Mouse (Mus musculus) spleen, adult 2 months (tissue): ENCODE measurements around the gene Zbtb12. TPM values are rescaled to one million over a fixed set of nuclear protein-coding genes. Genes with fewer than 3 reads are reported as not detected.
"Not testable (repeated sequence)": the region's sequence is repeated elsewhere in the genome, so short reads cannot be mapped to it uniquely, and the experiment has no call there.

Experiments used
- DNase-seq, 2 experiments: peaks; one replicate each; pipeline versions ENCODE4 v3.0.0 to v3.0.0-alpha.2; 2012 to 2021; ENCODE audit warnings: low spot score in 2 of 2, low read depth in 1 of 2
- H3K27ac ChIP-seq: fragments of 200-500 bp; 2 replicates; pipeline ENCODE4 v1.5.1; 2012; ENCODE audit warnings: low read length, inconsistent platforms; ENCODE audit not compliant: insufficient read depth
- H3K27me3 ChIP-seq: fragments of 200-500 bp; 2 replicates; pipeline ENCODE4 v1.6.1; 2012; ENCODE audit warnings: mild to moderate bottlenecking, moderate library complexity, low read length, inconsistent platforms; ENCODE audit not compliant: control insufficient read depth, insufficient read depth
- H3K36me3 ChIP-seq: fragments of 200-500 bp; 2 replicates; pipeline ENCODE4 v1.6.1; 2012; ENCODE audit warnings: mild to moderate bottlenecking, low read length, inconsistent platforms; ENCODE audit not compliant: control insufficient read depth, insufficient read depth
- H3K4me1 ChIP-seq: fragments of 200-500 bp; 2 replicates; pipeline ENCODE4 v1.6.1; 2011; ENCODE audit warnings: inconsistent platforms; ENCODE audit not compliant: control insufficient read depth, insufficient read depth, insufficient read length
- H3K4me3 ChIP-seq: fragments of 200-500 bp; 2 replicates; pipeline ENCODE4 v1.5.1; 2011; ENCODE audit warnings: mild to moderate bottlenecking, inconsistent platforms; ENCODE audit not compliant: insufficient read depth, insufficient read length; ENCODE audit errors: extremely low read depth
- CTCF ChIP-seq: fragments of 200-500 bp; IDR thresholded peaks from 2 replicates; pipeline ENCODE4 v1.5.1; 2011; ENCODE audit warnings: mild to moderate bottlenecking, inconsistent platforms; ENCODE audit not compliant: insufficient read depth, insufficient read length, insufficient replicate concordance; ENCODE audit errors: extremely low read depth
- POLR2A ChIP-seq: fragments of 200-500 bp; IDR thresholded peaks from 2 replicates; pipeline ENCODE4 v1.6.1; 2011; ENCODE audit warnings: low read depth, low read length, inconsistent platforms
- WGBS: fragments of 180-500 bp; shearing (Covaris S2); methylation state at CpG from one replicate; pipeline ENCODE4 v1.1.7; 2018; 5-methylcytosine and 5-hydroxymethylcytosine counted together
- polyA plus RNA-seq: library from polyadenylated mRNA; depleted of rRNA; stranded (reverse); fragments of >200 nt; gene quantifications from 2 replicates; pipeline ENCODE4 v1.2.3, GENCODE M21; 2012

Gene Zbtb12
- polyA plus RNA-seq, 1 experiment: 12.0 TPM

DNA sequence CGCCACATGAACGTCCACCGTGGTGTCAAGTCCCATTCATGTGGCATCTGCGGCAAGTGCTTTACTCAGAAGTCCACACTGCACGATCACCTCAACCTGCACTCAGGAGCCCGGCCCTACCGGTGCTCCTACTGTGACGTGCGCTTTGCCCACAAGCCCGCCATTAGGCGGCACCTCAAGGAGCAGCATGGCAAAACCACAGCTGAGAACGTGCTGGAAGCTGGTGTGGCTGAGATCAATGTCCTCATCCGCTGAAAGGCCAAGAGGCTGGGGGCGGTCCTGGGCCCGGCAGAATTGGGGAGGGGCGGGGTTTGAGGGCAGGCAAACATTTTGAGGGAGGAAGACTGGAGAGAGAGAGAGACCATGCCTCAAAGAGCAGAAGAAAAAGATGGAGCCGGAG lies 17.1 kb downstream of the Zbtb12 start:
- DNase-seq: peak in 1 of 2 experiments; percentile 33
- no peak overlapping the region for H3K27ac ChIP-seq
- peaks cover 5% of the 10 kb centered on the region; the same call in 1 of the 2 replicates for H3K4me1 ChIP-seq
- TF ChIP-seq POLR2A (no peak), CTCF (no peak)
- H3K27me3 ChIP-seq: no peaks in the 10 kb centered on the region
- H3K36me3 ChIP-seq: 0 out of 2 replicates have a peak, but pooled peaks cover 1% of the 10 kb centered on the region
- 57% methylated on average over 17 of the region's 17 CpGs for WGBS
- H3K4me3 ChIP-seq: no peak overlapping the region

DNA sequence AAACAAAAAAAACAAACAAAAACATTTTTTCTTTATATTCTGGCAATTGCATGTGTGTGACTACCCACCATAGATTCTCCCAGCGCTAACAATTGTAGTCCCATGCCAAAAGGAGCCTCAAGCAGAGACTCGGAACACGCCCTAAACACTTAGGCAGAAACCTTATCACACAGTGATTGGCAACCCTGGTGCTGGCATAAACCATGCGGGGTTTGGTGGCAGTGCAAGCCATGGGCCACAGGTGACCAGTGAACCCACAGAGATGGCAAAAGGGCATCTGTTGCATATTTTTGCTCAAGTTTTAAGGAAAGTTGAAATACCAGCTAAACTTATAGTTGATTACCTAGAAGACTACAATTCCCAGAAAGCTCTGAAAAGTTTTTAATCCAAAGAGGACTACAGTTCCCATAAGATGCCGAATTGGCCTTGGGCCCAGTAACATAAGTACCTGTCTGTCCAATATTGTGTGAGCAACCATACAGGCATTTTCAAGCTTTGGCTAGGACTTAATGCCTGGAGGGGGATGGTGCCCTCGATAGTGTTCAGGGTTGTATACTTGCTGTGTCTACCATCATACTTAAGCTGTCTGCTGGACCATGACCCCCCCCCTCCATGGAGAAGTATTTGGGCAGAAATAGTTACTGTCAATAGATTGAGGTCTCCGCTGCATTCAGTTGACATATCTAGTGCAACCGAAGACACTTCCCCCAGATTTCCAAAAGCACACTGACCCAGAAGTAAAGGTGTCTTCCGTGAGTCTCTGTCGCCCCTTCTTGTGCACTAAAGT lies 18.3 kb downstream of the Zbtb12 start:
- H3K36me3 ChIP-seq: 0 out of 2 replicates have a peak, but pooled peaks cover 2% of the 10 kb centered on the region
- H3K4me1 ChIP-seq: peaks cover 5% of the 10 kb centered on the region; the same call in 1 of the 2 replicates
- H3K27me3 ChIP-seq: no peaks in the 10 kb centered on the region
- DNase-seq: no peak
- H3K4me3 ChIP-seq: peak overlapping the region; percentile 82
- TF ChIP-seq CTCF (no peak), POLR2A (no peak)
- H3K27ac ChIP-seq: peak overlapping the region; percentile 92
- 23% methylated on average over 10 of the region's 10 CpGs for WGBS

DNA sequence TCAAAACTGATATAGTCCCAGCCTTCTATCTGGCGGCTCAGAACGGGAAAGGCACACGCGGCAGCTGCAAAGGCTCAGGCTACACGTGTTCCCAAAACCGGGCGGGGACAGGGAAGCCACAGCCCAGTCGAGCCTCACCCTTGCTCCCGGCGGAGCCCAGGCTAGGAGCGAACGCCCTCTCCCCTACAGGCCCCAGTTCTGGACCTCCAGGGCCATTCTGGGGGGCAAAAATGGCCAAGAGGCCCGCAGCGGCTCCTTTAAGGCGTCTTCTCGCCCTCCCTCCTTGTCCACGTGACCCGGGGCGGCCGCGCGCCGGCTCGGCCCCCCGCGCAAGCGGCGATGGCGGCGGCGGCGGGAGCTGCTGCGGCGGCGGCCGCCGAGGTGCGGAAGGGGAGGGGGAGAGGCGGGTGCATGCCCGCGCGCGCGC lies 18.9 kb downstream of the Zbtb12 start, which contains the start of the genes C2 and Ehmt2:
Gene C2 (minus strand): TSS at position 106 of the 427 bp plus-strand sequence.
Gene Ehmt2 (plus strand): TSS at position 310 of the 427 bp plus-strand sequence.
- 2% methylated on average over 33 of the region's 44 CpGs for WGBS
- Histone ChIP-seq H3K27ac (peak within 1 kb of the TSS; percentile 92), H3K27me3 (no peaks in the 10 kb centered on the region), H3K4me3 (peak within 1 kb of the TSS; percentile 82), H3K36me3 (peaks cover 7% of the 10 kb centered on the region), H3K4me1 (peaks cover 5% of the 10 kb centered on the region; the same call in 1 of the 2 replicates)
- TF ChIP-seq POLR2A (no peak), CTCF (no peak)
- peak; percentile 28 to 79 for DNase-seq

DNA sequence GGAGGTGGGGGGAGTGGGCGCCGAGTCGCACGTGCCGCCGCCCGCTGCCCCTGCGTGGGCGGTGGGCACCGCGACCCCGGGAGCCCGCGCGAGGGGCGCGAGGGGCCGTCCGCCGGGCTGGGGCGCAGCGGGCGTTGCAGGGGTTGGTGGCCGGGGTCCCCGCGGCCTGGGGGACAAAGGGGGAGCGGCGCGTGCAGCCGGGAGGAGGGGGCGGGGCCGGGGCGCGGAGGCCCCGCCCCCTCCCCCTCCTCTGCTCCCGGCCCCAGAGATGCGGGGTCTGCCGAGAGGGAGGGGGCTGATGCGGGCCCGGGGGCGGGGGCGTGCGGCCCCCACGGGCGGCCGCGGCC lies 19.4 kb downstream of the Zbtb12 start:
- H3K27me3 ChIP-seq: no peaks in the 10 kb centered on the region
- H3K27ac ChIP-seq: peak overlapping the region; percentile 92; the same call in 1 of the 2 replicates
- peaks cover 9% of the 10 kb centered on the region for H3K36me3 ChIP-seq
- no peak for DNase-seq
- TF ChIP-seq CTCF (no peak), POLR2A (no peak)
- peaks cover 5% of the 10 kb centered on the region; the same call in 1 of the 2 replicates for H3K4me1 ChIP-seq
- H3K4me3 ChIP-seq: peak overlapping the region; percentile 82
- 0% methylated on average over 4 of the region's 47 CpGs for WGBS

DNA sequence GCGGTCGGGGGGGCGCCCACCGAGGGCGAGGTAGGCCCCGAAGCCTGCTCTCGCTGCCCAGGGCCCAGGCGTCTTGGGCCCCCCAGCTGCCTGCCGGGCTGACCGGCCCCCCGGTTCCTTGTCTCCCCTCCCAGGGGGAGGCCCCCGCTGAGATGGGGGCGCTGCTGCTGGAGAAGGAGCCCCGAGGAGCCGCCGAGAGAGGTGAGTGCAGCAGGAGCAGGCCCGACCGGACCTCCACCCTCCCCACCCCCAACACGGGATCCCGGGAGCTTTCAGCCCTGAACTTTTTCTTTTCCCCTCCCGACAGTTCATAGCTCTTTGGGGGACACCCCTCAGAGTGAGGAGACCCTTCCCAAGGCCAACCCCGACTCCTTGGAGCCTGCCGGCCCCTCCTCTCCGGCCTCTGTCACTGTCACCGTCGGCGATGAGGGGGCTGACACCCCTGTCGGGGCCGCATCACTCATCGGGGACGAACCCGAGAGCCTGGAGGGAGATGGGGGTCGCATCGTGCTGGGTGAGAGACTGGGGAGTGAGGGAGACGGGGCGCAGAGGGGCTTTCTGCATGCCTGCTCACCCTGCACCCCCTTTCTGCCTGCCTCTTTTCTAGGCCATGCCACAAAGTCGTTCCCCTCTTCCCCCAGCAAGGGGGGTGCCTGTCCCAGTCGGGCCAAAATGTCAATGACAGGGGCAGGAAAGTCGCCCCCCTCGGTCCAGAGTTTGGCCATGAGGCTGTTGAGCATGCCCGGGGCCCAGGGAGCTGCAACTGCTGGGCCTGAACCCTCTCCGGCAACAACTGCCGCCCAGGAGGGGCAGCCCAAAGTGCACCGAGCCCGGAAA lies 20.0 kb downstream of the Zbtb12 start:
- DNase-seq: peak in 1 of 2 experiments; percentile 34
- no peak for TF ChIP-seq POLR2A
- Histone ChIP-seq H3K36me3 (peaks cover 11% of the 10 kb centered on the region), H3K4me1 (peaks cover 5% of the 10 kb centered on the region; the same call in 1 of the 2 replicates), H3K27ac (peak overlapping the region; percentile 87), H3K4me3 (peak overlapping the region; percentile 82), H3K27me3 (no peaks in the 10 kb centered on the region)
- WGBS: 1% methylated on average over 35 of the region's 45 CpGs

DNA sequence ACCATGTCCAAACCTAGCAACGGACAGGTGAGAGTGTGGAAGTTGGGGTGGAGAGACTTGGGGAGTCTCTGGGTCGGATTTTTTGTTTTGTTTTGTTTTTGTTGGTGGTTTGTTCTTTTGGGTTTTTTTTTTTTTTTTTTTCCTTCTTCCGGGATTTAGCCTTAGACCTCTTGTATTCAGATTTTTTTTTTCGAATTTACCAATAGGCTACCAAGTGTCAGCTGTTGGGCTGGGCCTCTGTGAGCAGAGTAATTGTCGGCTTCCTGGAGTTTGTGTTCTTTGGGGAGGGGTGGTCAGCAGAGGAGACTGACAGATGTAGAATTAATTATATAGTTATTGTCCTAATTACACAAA lies 20.6 kb downstream of the Zbtb12 start:
- WGBS: 1% methylated on average over 5 of the region's 5 CpGs
- TF ChIP-seq CTCF: no peak
- TF ChIP-seq POLR2A: no peak
- Histone ChIP-seq H3K27me3 (no peaks in the 10 kb centered on the region), H3K36me3 (peaks cover 12% of the 10 kb centered on the region), H3K4me1 (peaks cover 5% of the 10 kb centered on the region; the same call in 1 of the 2 replicates), H3K4me3 (peak overlapping the region; percentile 82), H3K27ac (peak overlapping the region; percentile 87)
- DNase-seq: no peak

DNA sequence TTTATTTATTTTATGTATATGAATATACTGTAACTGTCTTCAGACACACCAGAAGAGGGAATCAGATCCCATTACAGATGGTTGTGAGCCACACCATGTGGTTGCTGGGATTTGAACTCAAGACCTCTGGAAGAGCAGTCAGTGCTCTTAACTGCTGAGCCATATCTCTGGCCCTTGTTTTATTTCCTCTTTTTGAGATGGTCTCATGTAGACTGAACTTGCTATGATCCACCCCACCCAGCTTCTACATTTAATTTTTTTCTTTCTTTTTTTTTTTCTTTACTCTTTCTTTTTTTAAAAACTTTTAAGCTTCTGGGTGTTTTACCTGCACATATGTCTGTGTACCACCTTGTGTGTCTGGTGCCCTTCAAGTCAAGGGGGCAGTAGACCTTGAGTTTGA lies 21.5 kb downstream of the Zbtb12 start:
- not testable (repeated sequence) for H3K4me1 ChIP-seq, DNase-seq, H3K27me3 ChIP-seq, H3K4me3 ChIP-seq
- 0 out of 2 replicates have a peak overlapping the region, but pooled peaks have one; percentile 17 for H3K27ac ChIP-seq
- peaks cover 20% of the 10 kb centered on the region for H3K36me3 ChIP-seq

DNA sequence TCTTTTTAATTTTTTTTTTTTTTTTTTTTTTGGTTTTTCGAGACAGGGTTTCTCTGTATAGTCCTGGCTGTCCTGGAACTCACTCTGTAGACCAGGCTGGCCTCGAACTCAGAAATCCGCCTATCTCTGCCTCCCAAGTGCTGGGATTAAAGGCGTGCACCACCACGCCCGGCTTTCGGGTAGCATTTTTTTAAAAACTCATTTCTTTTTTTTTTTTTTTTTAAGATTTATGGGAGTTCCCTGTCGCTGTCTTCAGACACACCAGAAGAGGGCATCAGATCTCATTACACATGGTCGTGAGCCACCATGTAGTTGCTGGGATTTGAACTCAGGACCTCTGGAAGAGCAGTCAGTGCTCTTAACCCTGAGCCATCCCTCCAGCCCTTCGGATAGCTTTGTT lies 22.7 kb downstream of the Zbtb12 start:
- DNase-seq, H3K4me3 ChIP-seq, H3K4me1 ChIP-seq, H3K27me3 ChIP-seq, H3K27ac ChIP-seq: not testable (repeated sequence)
- 91% methylated on average over 9 of the region's 10 CpGs for WGBS
- peaks cover 31% of the 10 kb centered on the region for H3K36me3 ChIP-seq
